Mouse (Mus musculus) liver, embryonic 14.5 days (tissue): ENCODE measurements around the gene Mtmr12.

Experiments
- CTCF ChIP-seq: IDR thresholded peaks from 2 replicates; pipeline ENCODE4 v1.5.1; 2016; ENCODE audit warnings: antibody characterized with exemption, low read depth, control low read depth
- EP300 ChIP-seq: IDR thresholded peaks from 2 replicates; pipeline ENCODE4 v1.6.1; 2016; ENCODE audit warnings: antibody characterized with exemption, low read depth

DNA sequence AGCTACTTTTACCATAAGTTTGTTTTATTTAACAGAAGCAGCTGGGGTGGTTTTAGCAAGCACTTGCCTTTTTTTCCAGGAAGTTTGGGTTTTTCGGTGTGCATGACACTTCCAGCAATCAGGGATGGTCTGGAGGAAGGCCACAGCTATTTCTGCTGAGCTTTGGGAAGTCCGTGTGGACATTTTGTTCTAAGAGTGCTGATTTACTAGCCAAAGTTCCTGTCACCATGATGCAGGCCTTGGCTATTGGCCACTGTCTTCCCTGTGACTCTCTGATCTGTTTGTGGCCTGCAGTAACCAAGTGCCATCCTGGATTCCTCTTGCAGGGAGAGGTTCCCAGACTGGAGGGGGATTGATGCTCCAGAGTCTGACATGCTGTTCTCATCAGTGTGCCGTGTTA lies 39.0 kb downstream of the Mtmr12 start:
- no peak for TF ChIP-seq CTCF
- TF ChIP-seq EP300, result no peak
